ENCODE assay signal across 8 mouse cellular contexts in genomic region chr6:134037960-134038359, GRCm38 (mm10). TPM values are rescaled to one million over a fixed set of nuclear protein-coding genes. Genes with fewer than 3 reads are reported as not detected.
DNase-seq lines count a peak whose midpoint lies in the region; ATAC-seq and TF ChIP-seq lines count a peak whose summit lies in the region.
"Had no signal": no experiment of that assay in that cellular context is flagged by ENCODE, and none has a peak within 500 bp of the region (broad histone marks: within the 10 kb centered on the region; RNA-seq: fewer than 3 reads in every experiment).

No protein-coding gene starts in this region.

- no peaks in the 10 kb centered on the region for H3K36me3 ChIP-seq in lung, embryonic 16.5 days (ENCODE audit: control insufficient read depth, insufficient read depth, low read length)
- H3K36me3 ChIP-seq in forebrain, embryonic 13.5 days (ENCODE audit: poor library complexity, severe bottlenecking) = no peaks in the 10 kb centered on the region
- no peaks in the 10 kb centered on the region for H3K36me3 ChIP-seq in limb, embryonic 14.5 days (ENCODE audit: control insufficient read depth, insufficient read depth, low read length)
- no peaks in the 10 kb centered on the region for H3K36me3 ChIP-seq in stomach, embryonic 14.5 days (ENCODE audit: control insufficient read depth, insufficient read depth, low read length)

- H3K4me1 ChIP-seq in lung, embryonic 16.5 days (replicated peaks; ENCODE audit: control insufficient read depth, insufficient read depth, low read length) = peaks cover 46% of the 10 kb centered on the region
- peaks cover 21% of the 10 kb centered on the region for H3K4me1 ChIP-seq in lung, adult 2 months (ENCODE audit: control insufficient read depth, insufficient read depth, low read length)
- peaks cover 46% of the 10 kb centered on the region for H3K4me1 ChIP-seq in forebrain, embryonic 13.5 days
- H3K4me1 ChIP-seq in limb, embryonic 14.5 days (ENCODE audit: control insufficient read depth, insufficient read depth, low read length) = peaks cover 37% of the 10 kb centered on the region
- peaks cover 51% of the 10 kb centered on the region for H3K4me1 ChIP-seq in stomach, embryonic 14.5 days (ENCODE audit: control insufficient read depth, insufficient read depth, low read length)

- peak overlapping the region; percentile 72 for H3K4me3 ChIP-seq in lung, embryonic 16.5 days (ENCODE audit: low read length)
- H3K4me3 ChIP-seq in lung, adult 2 months (replicated peaks; ENCODE audit: extremely low read depth, low read depth, low read length) = no peak overlapping the region
- H3K4me3 ChIP-seq in forebrain, embryonic 13.5 days = peak overlapping the region; percentile 77
- H3K4me3 ChIP-seq in limb, embryonic 14.5 days (replicated peaks; ENCODE audit: low read length) = peak overlapping the region; percentile 19
- H3K4me3 ChIP-seq in stomach, embryonic 14.5 days (ENCODE audit: low read depth, low read length) = peak overlapping the region; percentile 84; the same call in 1 of the 2 replicates

- 21% methylated on average over 10 of the region's 10 CpGs for WGBS in lung, embryonic 16.5 days
- WGBS in lung, adult 2 months = 38% methylated on average over 10 of the region's 10 CpGs
- WGBS in forebrain, embryonic 13.5 days = 33% methylated on average over 10 of the region's 10 CpGs
- 28% methylated on average over 10 of the region's 10 CpGs for WGBS in limb, embryonic 14.5 days
- WGBS in stomach, embryonic 14.5 days = 28% methylated on average over 10 of the region's 10 CpGs

- H3K27ac ChIP-seq in lung, embryonic 16.5 days (ENCODE audit: low read length) = no peak overlapping the region
- H3K27ac ChIP-seq in forebrain, embryonic 13.5 days = no peak overlapping the region
- H3K27ac ChIP-seq in limb, embryonic 14.5 days (replicated peaks; ENCODE audit: low read depth, low read length) = no peak overlapping the region
- no peak overlapping the region for H3K27ac ChIP-seq in stomach, embryonic 14.5 days (ENCODE audit: low read length)

- peak overlapping the region; percentile 96; the same call in 1 of the 2 replicates for H3K9ac ChIP-seq in lung, embryonic 16.5 days (ENCODE audit: low read length)
- no peak overlapping the region for H3K9ac ChIP-seq in forebrain, embryonic 13.5 days
- no peak overlapping the region for H3K9ac ChIP-seq in limb, embryonic 14.5 days (ENCODE audit: low read depth, low read length, severe bottlenecking)
- H3K9ac ChIP-seq in stomach, embryonic 14.5 days (replicated peaks; ENCODE audit: low read depth, low read length) = no peak overlapping the region

- H3K4me2 ChIP-seq in lung, embryonic 16.5 days (ENCODE audit: low read depth, low read length) = peak overlapping the region; percentile 62
- H3K4me2 ChIP-seq in forebrain, embryonic 13.5 days = peak overlapping the region; percentile 69
- peak overlapping the region; percentile 67 for H3K4me2 ChIP-seq in limb, embryonic 14.5 days (replicated peaks; ENCODE audit: low read depth, low read length, severe bottlenecking)
- H3K4me2 ChIP-seq in stomach, embryonic 14.5 days (replicated peaks; ENCODE audit: low read depth, low read length) = peak overlapping the region; percentile 71

- no peak for TF ChIP-seq CTCF in lung, adult 2 months (IDR thresholded peaks at IDR 0.05; ENCODE audit: insufficient read depth, low read length)

- H3K9me3 ChIP-seq in lung, embryonic 16.5 days (ENCODE audit: control insufficient read depth, low read length) = no peaks in the 10 kb centered on the region
- H3K9me3 ChIP-seq in forebrain, embryonic 13.5 days (replicated peaks) = no peaks in the 10 kb centered on the region
- no peaks in the 10 kb centered on the region for H3K9me3 ChIP-seq in limb, embryonic 14.5 days (ENCODE audit: control insufficient read depth, low read length)
- no peaks in the 10 kb centered on the region for H3K9me3 ChIP-seq in stomach, embryonic 14.5 days (ENCODE audit: control insufficient read depth, low read depth, low read length)

- ATAC-seq in lung, embryonic 16.5 days (ENCODE audit: low read depth) = no peak
- no peak for ATAC-seq in forebrain, embryonic 13.5 days
- no peak for ATAC-seq in limb, embryonic 14.5 days (ENCODE audit: low FRiP score, low read depth)
- no peak for ATAC-seq in stomach, embryonic 14.5 days (ENCODE audit: insufficient number of reproducible peaks, insufficient read depth, low FRiP score, low read depth)

- intact Hi-C loops in gastrocnemius, postnatal 14 days (cut with DNase I; ENCODE audit: low total_unique reads) = no loop called here

- DNase-seq in lung, adult 2 months = no peak
- no peak for DNase-seq in limb, embryonic 14.5 days (ENCODE audit: low spot score)
- no peak for DNase-seq in gastrocnemius, postnatal 14 days
- no peak for DNase-seq in lung, adult 18-20 months
- DNase-seq: thymus, postnatal 25 days had no signal

- no peaks in the 10 kb centered on the region for H3K27me3 ChIP-seq in lung, embryonic 16.5 days (ENCODE audit: control insufficient read depth, insufficient read depth, low read depth, low read length)
- H3K27me3 ChIP-seq in forebrain, embryonic 13.5 days = no peaks in the 10 kb centered on the region
- no peaks in the 10 kb centered on the region for H3K27me3 ChIP-seq in limb, embryonic 14.5 days (ENCODE audit: control insufficient read depth, insufficient read depth, low read length)
- H3K27me3 ChIP-seq in stomach, embryonic 14.5 days (ENCODE audit: control insufficient read depth, insufficient read depth, low read length) = no peaks in the 10 kb centered on the region

- TF ChIP-seq POLR2A in lung, adult 2 months (IDR thresholded peaks at IDR 0.05; ENCODE audit: borderline replicate concordance, extremely low read depth, low read depth, low read length) = no peak
- TF ChIP-seq POLR2A in limb, embryonic 14.5 days (IDR thresholded peaks at IDR 0.05; ENCODE audit: borderline replicate concordance, extremely low read depth, insufficient read depth, insufficient read length) = no peak

RNA-seq across cellular contexts. Expression of gene Etv6, which starts 2.5 kb away (rescaled TPM):
- 12.6 and 14.0 TPM in 2 replicates for polyA plus RNA-seq in lung, embryonic 16.5 days (2015; fragmentation: Nextera tagmentation; extraction: Ambion mirVana)
- polyA plus RNA-seq in lung, adult 2 months (2012; rRNA removed) = 20.9 and 25.9 TPM in 2 replicates
- 7.2 and 8.5 TPM in 2 replicates for polyA plus RNA-seq in forebrain, embryonic 13.5 days (2015; fragmentation: Nextera tagmentation; extraction: Ambion mirVana)
- polyA plus RNA-seq in limb, embryonic 14.5 days (2012; rRNA removed) = 16.5 and 19.9 TPM in 2 replicates
- 13.9 and 14.7 TPM in 2 replicates for polyA plus RNA-seq in limb, embryonic 14.5 days (2014; fragmentation: Nextera tagmentation; extraction: Ambion mirVana)
- polyA plus RNA-seq in stomach, embryonic 14.5 days (2014; fragmentation: Nextera tagmentation; extraction: Ambion mirVana) = 16.0 and 17.7 TPM in 2 replicates
- total RNA-seq in gastrocnemius, postnatal 14 days (2021) = 1 to 10 TPM; 7.8 to 8.3 TPM
